In the genomic region with DNA sequence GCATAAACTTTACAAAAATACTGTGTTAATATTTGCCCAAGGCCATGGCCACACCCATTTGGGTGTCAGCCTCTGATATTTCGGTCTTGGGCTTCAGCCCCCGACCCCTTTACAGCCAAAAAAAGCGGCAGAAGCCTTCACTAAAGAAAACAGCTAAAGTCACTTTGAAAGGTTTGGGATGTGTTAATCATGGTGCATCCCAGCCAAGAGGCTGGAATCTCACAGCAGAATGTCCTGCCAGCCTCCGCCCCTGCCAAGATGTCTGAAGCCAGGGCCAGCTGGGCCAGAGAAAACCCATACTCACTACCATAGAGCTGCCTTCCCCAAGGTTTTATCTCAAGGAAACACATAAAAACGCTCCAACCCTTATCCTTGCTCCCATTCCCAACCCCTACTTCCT, we compare ENCODE assay signal across 11 mouse cellular contexts. TPM values are rescaled to one million over a fixed set of nuclear protein-coding genes. Genes with fewer than 3 reads are reported as not detected.
DNase-seq lines count a peak whose midpoint lies in the region; ATAC-seq and TF ChIP-seq lines count a peak whose summit lies in the region.
"Had no signal": no experiment of that assay in that cellular context is flagged by ENCODE, and none has a peak within 500 bp of the region (broad histone marks: within the 10 kb centered on the region; RNA-seq: fewer than 3 reads in every experiment).

No protein-coding gene starts in this region.

- H3K9ac ChIP-seq in hindbrain, postnatal 0 days (replicated peaks; ENCODE audit: low read length), result no peak overlapping the region
- no peak overlapping the region for H3K9ac ChIP-seq in hindbrain, embryonic 14.5 days
- H3K9ac ChIP-seq: forebrain, embryonic 13.5 days; lung, embryonic 14.5 days had no signal

- DNase-seq in hindbrain, postnatal 0 days (ENCODE audit: low spot score), result peak; percentile 43
- no peak for DNase-seq in hindbrain, embryonic 14.5 days (ENCODE audit: low spot score)
- peak; percentile 83 for DNase-seq in adipocyte (ENCODE audit: low spot score)
- peak; percentile 70 to 72 for DNase-seq in cerebellum, postnatal 36 days
- DNase-seq in heart, postnatal 4 days, result peak; percentile 54
- no peak for DNase-seq in midbrain, embryonic 10.5 days (ENCODE audit: low spot score)
- no peak for DNase-seq in spleen, postnatal 14 days (ENCODE audit: low spot score in 2 of 2)
- DNase-seq: lung, embryonic 14.5 days had no signal

- H3K27ac ChIP-seq in hindbrain, postnatal 0 days, result no peak overlapping the region
- H3K27ac ChIP-seq in hindbrain, embryonic 14.5 days, result no peak overlapping the region
- H3K27ac ChIP-seq in midbrain, embryonic 10.5 days (replicated peaks), result no peak overlapping the region
- H3K27ac ChIP-seq: forebrain, embryonic 13.5 days; hindbrain, embryonic 10.5 days had no signal

- H3K4me1 ChIP-seq in hindbrain, postnatal 0 days (ENCODE audit: insufficient read depth, low read length), result no peaks in the 10 kb centered on the region
- no peaks in the 10 kb centered on the region for H3K4me1 ChIP-seq in hindbrain, embryonic 14.5 days (replicated peaks; ENCODE audit: control insufficient read depth, insufficient read depth, low read length)
- no peaks in the 10 kb centered on the region for H3K4me1 ChIP-seq in midbrain, embryonic 10.5 days

- no peaks in the 10 kb centered on the region for H3K36me3 ChIP-seq in hindbrain, postnatal 0 days (ENCODE audit: insufficient read depth, low read length)
- H3K36me3 ChIP-seq in hindbrain, embryonic 14.5 days (replicated peaks; ENCODE audit: control insufficient read depth, insufficient read depth), result no peaks in the 10 kb centered on the region
- H3K36me3 ChIP-seq in midbrain, embryonic 10.5 days, result no peaks in the 10 kb centered on the region
- H3K36me3 ChIP-seq: hindbrain, embryonic 10.5 days had no signal

- no peak for ATAC-seq in hindbrain, postnatal 0 days
- ATAC-seq in hindbrain, embryonic 14.5 days (ENCODE audit: low FRiP score), result no peak
- no peak for ATAC-seq in erythroblast, adult 5-6 weeks (replicated peaks; ENCODE audit: low FRiP score, poor library complexity, severe bottlenecking)
- ATAC-seq: forebrain, embryonic 13.5 days had no signal

- no peaks in the 10 kb centered on the region for H3K9me3 ChIP-seq in hindbrain, postnatal 0 days (ENCODE audit: low read length)
- no peaks in the 10 kb centered on the region for H3K9me3 ChIP-seq in hindbrain, embryonic 14.5 days (ENCODE audit: control insufficient read depth, low read length)
- H3K9me3 ChIP-seq in midbrain, embryonic 10.5 days (replicated peaks), result no peaks in the 10 kb centered on the region
- H3K9me3 ChIP-seq: forebrain, embryonic 13.5 days; hindbrain, embryonic 10.5 days had no signal

- WGBS in hindbrain, postnatal 0 days, result 57% methylated on average over 5 of the region's 5 CpGs
- 89% methylated on average over 5 of the region's 5 CpGs for WGBS in hindbrain, embryonic 14.5 days
- WGBS in midbrain, embryonic 10.5 days, result 96% methylated on average over 5 of the region's 5 CpGs

- TF ChIP-seq CTCF in hindbrain, postnatal 0 days (IDR thresholded peaks at IDR 0.05; ENCODE audit: low read depth), result no peak

- H3K27me3 ChIP-seq in hindbrain, postnatal 0 days (ENCODE audit: insufficient read depth, low read length), result no peaks in the 10 kb centered on the region
- no peaks in the 10 kb centered on the region for H3K27me3 ChIP-seq in hindbrain, embryonic 14.5 days (ENCODE audit: control insufficient read depth, insufficient read depth, low read length)
- no peaks in the 10 kb centered on the region for H3K27me3 ChIP-seq in midbrain, embryonic 10.5 days (ENCODE audit: low read depth, poor library complexity, severe bottlenecking)
- H3K27me3 ChIP-seq: forebrain, embryonic 13.5 days had no signal

- H3K4me3 ChIP-seq in hindbrain, postnatal 0 days (ENCODE audit: low read length), result no peak overlapping the region
- H3K4me3 ChIP-seq in hindbrain, embryonic 14.5 days (replicated peaks; ENCODE audit: low read length), result no peak overlapping the region
- H3K4me3 ChIP-seq in midbrain, embryonic 10.5 days, result no peak overlapping the region
- H3K4me3 ChIP-seq: forebrain, embryonic 13.5 days; hindbrain, embryonic 10.5 days had no signal

- no peak overlapping the region for H3K4me2 ChIP-seq in hindbrain, postnatal 0 days (ENCODE audit: low read depth, low read length)
- no peak overlapping the region for H3K4me2 ChIP-seq in hindbrain, embryonic 14.5 days (replicated peaks)
- H3K4me2 ChIP-seq: forebrain, embryonic 13.5 days; lung, embryonic 14.5 days had no signal

RNA-seq across cellular contexts. Expression of a gene that starts 20.7 kb away (rescaled TPM):
- total RNA-seq in hindbrain, postnatal 0 days (2014; rRNA removed), result 3.2 and 10.1 TPM in 2 replicates
- 2.8 and 3.4 TPM in 2 replicates for polyA plus RNA-seq in hindbrain, postnatal 0 days (2015; fragmentation: Nextera tagmentation; extraction: Ambion mirVana)
- polyA plus RNA-seq in hindbrain, embryonic 14.5 days (2014; fragmentation: Nextera tagmentation; extraction: Ambion mirVana), result 4.6 and 5.5 TPM in 2 replicates
- 10 to 100 TPM; 12.9 to 14.5 TPM for total RNA-seq in heart, postnatal 4 days (2021)
- polyA plus RNA-seq in midbrain, embryonic 10.5 days (2016; fragmentation: Nextera tagmentation; extraction: Ambion mirVana), result 0.78 TPM in 2 replicates
- 0.42 TPM in 1 of 2 replicates, not detected in the other for total RNA-seq in erythroblast, adult 5-6 weeks (2015; ENCODE audit: low replicate concordance)
- 0.17 TPM in 1 of 2 replicates, not detected in the other for total RNA-seq in erythroblast, adult 5-6 weeks (2017; ENCODE audit: low replicate concordance)

Comparison
In these comparisons a context has a peak if more than half of its experiments do, and no peak if none do; other contexts are left out.
1. DNase-seq: peak in hindbrain, postnatal 0 days (single experiment), adipocyte (single experiment), cerebellum, postnatal 36 days (2 of 2) and heart, postnatal 4 days (single experiment); none in hindbrain, embryonic 14.5 days (single experiment), midbrain, embryonic 10.5 days (single experiment) and spleen, postnatal 14 days (0 of 2).